Mouse (Mus musculus) olfactory bulb, adult 2 months (tissue): ENCODE data around the gene Aldob.

Source experiments
- CTCF ChIP-seq: fragments of 200-500 bp; IDR thresholded peaks from 2 replicates; pipeline ENCODE4 v1.5.1; 2012; ENCODE audit warnings: low read depth, mild to moderate bottlenecking, low read length, moderate library complexity; ENCODE audit not compliant: insufficient read depth
- POLR2A ChIP-seq: fragments of 200-500 bp; IDR thresholded peaks from 2 replicates; pipeline ENCODE4 v1.6.1; 2012; ENCODE audit warnings: mild to moderate bottlenecking, low read depth, low read length, moderate library complexity; ENCODE audit not compliant: insufficient read depth

GRCm38 (mm10) chr4:49547544-49548219, 1.7 kb downstream of the Aldob start:
- TF ChIP-seq POLR2A, result no peak
- no peak for TF ChIP-seq CTCF
